Mouse (Mus musculus): Measurements from ENCODE around the gene Ccdc8.
A peak's percentile ranks its signal among the peaks of the same experiment; 100 is the strongest.

Ccdc8 gene

GRCm38 (mm10) chr7:16974018-16974417, 18.5 kb upstream of the Ccdc8 start:
- no peak for DNase-seq (ENCODE audit: low read depth, low spot score)

- DNase-seq (ENCODE audit: low read depth, low spot score), result no peak
These were observed 16.2 kb upstream of the Ccdc8 start for GRCm38 (mm10) chr7:16976298-16976697.

- DNase-seq (ENCODE audit: low read depth, low spot score), result no peak
These were observed 14.3 kb upstream of the Ccdc8 start for GRCm38 (mm10) chr7:16978173-16978572.

GRCm38 (mm10) chr7:16978593-16978992, 13.9 kb upstream of the Ccdc8 start:
- no peak for DNase-seq (ENCODE audit: low read depth, low spot score)

GRCm38 (mm10) chr7:16980348-16980747, 12.2 kb upstream of the Ccdc8 start:
- DNase-seq (ENCODE audit: low read depth, low spot score), result no peak

- DNase-seq (ENCODE audit: low read depth, low spot score), result no peak
These were observed 9.5 kb upstream of the Ccdc8 start, which contains the start of gene Gm42372 for GRCm38 (mm10) chr7:16982859-16983568. Gm42372 (plus strand) TSS chr7:16983086.

- DNase-seq (ENCODE audit: low read depth, low spot score), result no peak
These were observed 4.9 kb upstream of the Ccdc8 start for GRCm38 (mm10) chr7:16987541-16988149.

- DNase-seq (ENCODE audit: low read depth, low spot score), result no peak
These were observed 4.1 kb upstream of the Ccdc8 start for GRCm38 (mm10) chr7:16988405-16988804.

- no peak for DNase-seq (ENCODE audit: low read depth, low spot score)
These were observed 2.3 kb upstream of the Ccdc8 start for GRCm38 (mm10) chr7:16990006-16990744.

- no peak for DNase-seq (ENCODE audit: low read depth, low spot score)
These were observed 642 bp upstream of the Ccdc8 start for GRCm38 (mm10) chr7:16991681-16992450.

GRCm38 (mm10) chr7:16993651-16994399, 1.3 kb downstream of the Ccdc8 start:
- no peak for DNase-seq (ENCODE audit: low read depth, low spot score)

- DNase-seq (ENCODE audit: low read depth, low spot score), result no peak
These were observed 1.9 kb downstream of the Ccdc8 start for GRCm38 (mm10) chr7:16994400-16994799.

GRCm38 (mm10) chr7:16995345-16995744, 2.8 kb downstream of the Ccdc8 start:
- DNase-seq (ENCODE audit: low read depth, low spot score), result no peak

- peak; percentile 20 for DNase-seq (ENCODE audit: low read depth, low spot score)
These were observed 6.7 kb downstream of the Ccdc8 start for GRCm38 (mm10) chr7:16999233-16999632.

GRCm38 (mm10) chr7:16999650-17000049, 7.1 kb downstream of the Ccdc8 start:
- DNase-seq (ENCODE audit: low read depth, low spot score), result peak; percentile 64

GRCm38 (mm10) chr7:17002375-17003195, 10.1 kb downstream of the Ccdc8 start:
- DNase-seq (ENCODE audit: low read depth, low spot score), result peak; percentile 42

- DNase-seq (ENCODE audit: low read depth, low spot score), result no peak
These were observed 10.9 kb downstream of the Ccdc8 start for GRCm38 (mm10) chr7:17003230-17003960.

- no peak for DNase-seq (ENCODE audit: low read depth, low spot score)
These were observed 12.2 kb downstream of the Ccdc8 start for GRCm38 (mm10) chr7:17004716-17005115.

- DNase-seq (ENCODE audit: low read depth, low spot score), result no peak
These were observed 14.8 kb downstream of the Ccdc8 start for GRCm38 (mm10) chr7:17007300-17007699.
